Mouse (Mus musculus) limb, embryonic 10.5 days (tissue): ENCODE measurements at regions not wholly inside any gene's neighbourhood (a gene's known extent, or its start where the extent isn't known, plus 50 kb on each side); places are given as distances from the start of the nearest gene placed in this dataset.

Source experiments
- DNase-seq: peaks from one replicate; pipeline ENCODE4 v3.0.0-alpha.2; 2017; ENCODE audit warnings: low spot score
- H3K27ac ChIP-seq: fragments of 300-500 bp; sonication (generic); 2 replicates; pipeline ENCODE4 v1.5.1; 2016; ENCODE audit warnings: mild to moderate bottlenecking
- H3K27me3 ChIP-seq: fragments of 300-500 bp; sonication (generic); 2 replicates; pipeline ENCODE4 v1.6.1; 2016; ENCODE audit warnings: low read depth, mild to moderate bottlenecking; ENCODE audit not compliant: poor library complexity, severe bottlenecking
- H3K36me3 ChIP-seq: fragments of 300-500 bp; sonication (generic); 2 replicates; pipeline ENCODE4 v1.6.1; 2016; ENCODE audit warnings: mild to moderate bottlenecking, moderate library complexity
- H3K4me1 ChIP-seq: fragments of 300-500 bp; sonication (generic); 2 replicates; pipeline ENCODE4 v1.6.1; 2016
- H3K4me3 ChIP-seq: fragments of 300-500 bp; sonication (generic); 2 replicates; pipeline ENCODE4 v1.5.1; 2016; ENCODE audit warnings: mild to moderate bottlenecking, moderate library complexity
- H3K9me3 ChIP-seq: fragments of 300-500 bp; sonication (generic); replicated peaks from 2 replicates; pipeline ENCODE4 v1.6.1; 2016; ENCODE audit warnings: mild to moderate bottlenecking
- WGBS: fragments of 180-500 bp; shearing (Covaris S2); methylation state at CpG from one replicate; pipeline ENCODE4 v1.1.7; 2016; 5-methylcytosine and 5-hydroxymethylcytosine counted together

DNA sequence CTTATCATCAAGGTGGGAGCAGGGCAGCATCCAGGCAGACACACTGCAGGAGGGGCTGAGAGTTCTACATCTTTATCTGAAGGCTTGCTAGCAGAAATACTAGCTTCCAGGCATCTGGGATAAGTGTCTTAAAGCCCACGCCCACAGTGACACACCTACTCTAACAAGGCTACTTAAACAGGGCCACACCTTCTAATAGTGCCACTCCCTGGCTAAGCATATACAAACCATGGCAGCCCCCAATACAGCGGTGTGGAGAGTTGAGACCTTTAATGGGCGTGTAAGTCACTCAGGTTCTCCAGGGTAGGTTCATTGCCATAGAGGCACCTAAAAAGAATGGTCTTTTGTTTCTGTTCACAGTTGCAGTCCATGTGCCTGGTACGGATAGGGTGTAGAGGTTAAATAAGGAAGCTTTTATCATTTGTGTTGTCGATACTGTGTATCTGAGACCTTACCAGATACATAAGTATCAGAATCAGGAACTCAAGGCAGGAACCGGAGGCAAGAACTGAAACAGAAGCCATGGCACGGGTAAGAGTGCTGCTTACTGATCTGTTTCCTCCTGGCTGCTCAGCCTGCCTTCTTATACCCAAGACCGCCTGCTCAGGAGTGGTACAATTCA, 69.0 kb upstream of the Atrnl1 start:
- no peak for DNase-seq
- no peaks in the 10 kb centered on the region for H3K36me3 ChIP-seq
- peaks cover 34% of the 10 kb centered on the region for H3K4me1 ChIP-seq
- H3K9me3 ChIP-seq: no peaks in the 10 kb centered on the region
- WGBS: 95% methylated on average over 8 of the region's 8 CpGs
- H3K4me3 ChIP-seq: no peak overlapping the region
- no peak overlapping the region for H3K27ac ChIP-seq
- no peaks in the 10 kb centered on the region for H3K27me3 ChIP-seq

DNA sequence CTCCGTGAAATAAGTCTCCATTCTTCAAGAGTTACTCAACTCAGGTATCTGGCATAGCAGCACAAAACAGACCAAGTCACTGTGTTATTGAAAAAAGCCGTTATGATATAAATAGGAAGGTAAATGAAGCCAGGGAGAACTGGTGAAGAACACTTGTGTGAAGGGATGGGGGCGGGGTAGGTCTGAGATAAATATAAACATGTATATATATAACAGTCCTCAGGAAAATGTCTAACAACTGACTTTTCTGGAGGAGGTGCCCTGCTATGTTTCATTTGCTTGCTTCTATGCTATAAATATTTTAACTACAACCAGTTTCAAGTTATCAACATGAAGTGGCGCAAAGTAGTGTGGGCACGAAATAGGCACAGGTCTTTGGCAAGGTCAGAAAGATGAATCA, 68.3 kb upstream of the Atrnl1 start:
- Histone ChIP-seq H3K4me1 (peaks cover 31% of the 10 kb centered on the region), H3K27me3 (no peaks in the 10 kb centered on the region), H3K36me3 (no peaks in the 10 kb centered on the region), H3K4me3 (no peak overlapping the region), H3K27ac (no peak overlapping the region), H3K9me3 (no peaks in the 10 kb centered on the region)
- no peak for DNase-seq
- WGBS: 94% methylated on average over 5 of the region's 5 CpGs

DNA sequence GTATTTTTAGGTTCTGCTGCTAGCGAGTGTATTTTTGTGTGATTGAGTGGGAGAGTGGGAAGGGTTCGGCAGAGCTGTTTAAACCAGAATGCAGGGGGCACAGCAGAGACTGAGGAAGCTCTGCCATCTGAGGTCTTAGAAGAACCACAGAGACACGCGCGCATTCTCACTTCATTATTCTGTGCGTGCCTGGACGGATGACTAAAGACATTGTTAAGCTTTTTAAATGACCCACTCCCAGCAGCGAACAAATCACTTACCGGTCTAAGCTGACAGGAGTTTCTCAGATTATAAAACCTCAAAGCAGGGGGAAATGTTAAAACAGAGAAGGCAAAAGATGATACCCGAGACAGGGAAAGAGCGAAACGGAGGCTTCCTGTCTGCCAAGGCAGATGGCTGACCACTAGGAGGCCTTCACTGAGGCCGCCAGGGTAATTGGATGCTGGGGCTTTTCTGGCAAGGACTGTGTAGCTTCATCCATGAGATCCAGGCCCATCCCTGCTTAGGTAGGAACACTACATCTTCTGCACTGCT, 67.1 kb upstream of the Atrnl1 start:
- H3K27me3 ChIP-seq: no peaks in the 10 kb centered on the region
- 37% methylated on average over 13 of the region's 13 CpGs for WGBS
- H3K4me3 ChIP-seq: no peak overlapping the region
- peak; percentile 45 for DNase-seq
- no peak overlapping the region for H3K27ac ChIP-seq
- peaks cover 26% of the 10 kb centered on the region for H3K4me1 ChIP-seq
- H3K36me3 ChIP-seq: no peaks in the 10 kb centered on the region
- H3K9me3 ChIP-seq: no peaks in the 10 kb centered on the region

DNA sequence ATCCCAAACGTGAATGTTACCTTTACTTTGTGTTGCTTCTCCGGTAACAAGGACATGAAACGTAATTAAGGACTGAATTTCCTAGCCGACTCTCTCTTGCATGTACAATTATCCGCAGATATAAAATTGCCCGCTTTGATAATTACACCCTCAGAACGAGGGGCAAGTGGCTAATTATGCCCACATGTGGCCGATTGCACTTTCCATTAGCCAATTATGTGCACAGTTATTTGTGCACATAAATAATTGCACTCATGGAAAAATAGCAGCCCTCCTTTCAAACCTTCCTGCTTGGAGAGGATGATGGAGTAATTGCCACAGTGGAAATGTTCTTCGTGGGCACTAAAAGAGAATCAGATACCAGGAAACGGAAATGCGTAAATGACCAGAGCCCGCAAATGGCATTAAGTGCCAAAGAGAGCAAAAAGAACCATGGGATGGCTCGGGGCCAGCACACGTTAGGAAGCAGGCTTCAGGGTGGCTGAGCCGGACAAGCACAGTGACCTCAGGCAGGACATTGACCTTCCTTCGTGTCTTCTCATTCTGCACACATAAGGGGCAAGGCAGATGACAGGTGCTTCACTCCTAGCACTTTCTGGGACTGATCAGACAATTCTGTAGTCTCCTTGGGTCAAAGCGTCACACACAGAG, 66.5 kb upstream of the Atrnl1 start:
- Histone ChIP-seq H3K9me3 (no peaks in the 10 kb centered on the region), H3K27ac (no peak overlapping the region), H3K4me3 (no peak overlapping the region), H3K36me3 (no peaks in the 10 kb centered on the region), H3K27me3 (no peaks in the 10 kb centered on the region), H3K4me1 (peaks cover 26% of the 10 kb centered on the region)
- WGBS: 59% methylated on average over 17 of the region's 17 CpGs
- no peak for DNase-seq

DNA sequence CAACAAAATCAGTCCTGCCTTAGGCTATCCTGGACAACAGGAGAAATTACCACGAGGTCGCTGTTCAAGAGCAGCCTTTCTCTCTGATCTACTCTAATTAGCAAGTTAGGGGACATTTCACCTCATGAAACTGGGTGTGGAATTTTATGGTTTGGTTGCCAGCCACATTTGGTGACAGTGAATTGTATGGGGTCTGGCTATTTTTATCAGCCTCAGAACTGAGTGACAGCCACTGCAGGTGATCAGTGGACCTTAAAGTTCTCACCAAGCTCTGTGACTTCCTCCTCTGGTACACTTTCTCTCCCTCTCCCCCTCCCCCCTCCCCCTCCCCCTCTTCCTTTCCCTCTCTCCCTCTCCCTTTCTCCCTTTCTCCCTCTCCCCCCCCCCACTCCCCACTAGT, 65.8 kb upstream of the Atrnl1 start:
- 47% methylated on average over 2 of the region's 2 CpGs for WGBS
- Histone ChIP-seq H3K9me3 (no peaks in the 10 kb centered on the region), H3K27me3 (no peaks in the 10 kb centered on the region), H3K4me3 (no peak overlapping the region), H3K27ac (no peak overlapping the region), H3K4me1 (peaks cover 26% of the 10 kb centered on the region), H3K36me3 (no peaks in the 10 kb centered on the region)
- no peak for DNase-seq

DNA sequence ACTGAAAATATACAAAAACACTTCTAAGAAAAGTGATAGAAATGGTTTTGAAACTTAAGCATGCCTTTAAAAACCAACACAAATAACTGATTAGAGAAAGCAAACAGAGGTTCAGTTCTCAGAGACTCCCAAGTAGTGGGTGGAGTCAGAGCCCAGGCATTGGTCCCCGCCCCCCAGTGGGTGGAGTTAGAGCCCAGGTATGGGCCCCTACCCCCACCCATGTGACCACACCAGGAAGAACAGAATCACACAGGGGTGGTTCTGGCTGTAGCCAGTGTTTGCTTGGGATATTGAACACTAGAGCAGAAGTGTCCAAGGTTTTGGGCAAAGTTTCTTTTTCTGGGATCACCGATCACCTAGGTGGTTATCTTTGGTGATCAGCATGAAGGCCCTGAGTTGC, 64.8 kb upstream of the Atrnl1 start:
- Histone ChIP-seq H3K9me3 (no peaks in the 10 kb centered on the region), H3K27me3 (no peaks in the 10 kb centered on the region), H3K4me1 (peaks cover 26% of the 10 kb centered on the region), H3K27ac (no peak overlapping the region), H3K36me3 (no peaks in the 10 kb centered on the region), H3K4me3 (no peak overlapping the region)
- 78% methylated on average over 2 of the region's 2 CpGs for WGBS
- no peak for DNase-seq

DNA sequence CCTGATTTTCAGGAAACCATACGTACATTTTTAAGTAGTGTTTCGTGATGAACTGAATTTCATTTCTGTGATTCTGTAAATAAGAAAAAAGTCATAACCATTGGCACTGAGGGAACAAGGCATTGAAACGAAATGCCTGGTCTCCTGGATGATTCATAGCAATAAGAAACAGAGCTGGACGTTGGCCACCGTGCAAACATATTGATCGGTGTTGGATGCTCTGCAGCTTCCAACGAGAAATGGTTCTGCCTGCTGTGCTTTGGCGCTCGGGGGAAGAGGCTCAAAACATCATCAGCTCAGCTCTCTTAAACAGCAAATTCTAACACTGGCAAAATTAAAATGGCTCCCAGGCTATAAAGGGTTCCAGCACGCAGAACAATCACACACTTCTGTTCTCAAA, 64.3 kb upstream of the Atrnl1 start:
- Histone ChIP-seq H3K27me3 (no peaks in the 10 kb centered on the region), H3K9me3 (no peaks in the 10 kb centered on the region), H3K27ac (no peak overlapping the region), H3K4me3 (no peak overlapping the region), H3K36me3 (no peaks in the 10 kb centered on the region), H3K4me1 (peaks cover 26% of the 10 kb centered on the region)
- WGBS: 92% methylated on average over 10 of the region's 10 CpGs
- DNase-seq: no peak

DNA sequence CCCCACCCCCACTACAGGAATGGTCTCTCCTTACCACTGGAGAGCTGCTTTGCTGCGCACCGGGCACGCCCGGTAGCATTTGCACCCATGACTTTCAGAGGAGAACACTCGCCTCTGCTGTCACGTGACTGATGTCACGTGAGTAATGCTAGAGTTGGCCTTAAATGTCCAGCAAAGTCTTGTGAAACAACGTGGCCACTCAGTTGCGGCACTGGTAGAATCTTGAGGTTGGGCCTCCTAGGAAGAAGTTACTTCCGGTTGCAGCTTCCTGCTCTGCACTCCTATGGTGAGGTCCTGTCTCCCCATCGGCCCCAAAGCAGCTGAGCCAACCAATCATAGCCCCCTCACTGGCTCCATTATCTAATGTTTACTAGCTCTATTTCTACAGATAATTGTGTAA, 62.7 kb upstream of the Atrnl1 start:
- H3K27me3 ChIP-seq: no peaks in the 10 kb centered on the region
- WGBS: 92% methylated on average over 11 of the region's 11 CpGs
- H3K9me3 ChIP-seq: no peaks in the 10 kb centered on the region
- no peaks in the 10 kb centered on the region for H3K36me3 ChIP-seq
- H3K27ac ChIP-seq: no peak overlapping the region
- H3K4me1 ChIP-seq: peaks cover 26% of the 10 kb centered on the region
- DNase-seq: no peak
- H3K4me3 ChIP-seq: no peak overlapping the region

DNA sequence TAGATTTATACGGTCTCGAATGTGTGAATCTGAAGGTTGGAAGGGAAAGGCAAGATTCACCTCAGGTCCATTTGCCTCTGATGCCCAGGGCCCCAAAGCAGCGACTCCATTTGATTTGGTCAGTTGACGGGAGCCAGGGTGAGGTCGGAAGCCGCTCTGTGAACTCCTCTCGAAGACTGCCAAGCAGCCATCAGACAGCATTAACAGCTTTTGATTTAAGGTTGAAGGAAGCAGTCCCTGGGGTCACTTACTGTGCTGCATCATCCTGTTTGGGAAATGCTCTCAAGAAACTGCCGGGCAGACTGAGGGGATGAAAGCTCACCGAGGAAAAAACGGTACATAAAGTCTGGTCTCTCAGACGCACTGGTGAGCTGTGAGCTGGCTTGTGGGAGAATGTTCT, 62.2 kb upstream of the Atrnl1 start:
- Histone ChIP-seq H3K27me3 (no peaks in the 10 kb centered on the region), H3K9me3 (no peaks in the 10 kb centered on the region), H3K4me3 (no peak overlapping the region), H3K36me3 (no peaks in the 10 kb centered on the region), H3K4me1 (peaks cover 21% of the 10 kb centered on the region), H3K27ac (no peak overlapping the region)
- 76% methylated on average over 11 of the region's 11 CpGs for WGBS
- DNase-seq: no peak

DNA sequence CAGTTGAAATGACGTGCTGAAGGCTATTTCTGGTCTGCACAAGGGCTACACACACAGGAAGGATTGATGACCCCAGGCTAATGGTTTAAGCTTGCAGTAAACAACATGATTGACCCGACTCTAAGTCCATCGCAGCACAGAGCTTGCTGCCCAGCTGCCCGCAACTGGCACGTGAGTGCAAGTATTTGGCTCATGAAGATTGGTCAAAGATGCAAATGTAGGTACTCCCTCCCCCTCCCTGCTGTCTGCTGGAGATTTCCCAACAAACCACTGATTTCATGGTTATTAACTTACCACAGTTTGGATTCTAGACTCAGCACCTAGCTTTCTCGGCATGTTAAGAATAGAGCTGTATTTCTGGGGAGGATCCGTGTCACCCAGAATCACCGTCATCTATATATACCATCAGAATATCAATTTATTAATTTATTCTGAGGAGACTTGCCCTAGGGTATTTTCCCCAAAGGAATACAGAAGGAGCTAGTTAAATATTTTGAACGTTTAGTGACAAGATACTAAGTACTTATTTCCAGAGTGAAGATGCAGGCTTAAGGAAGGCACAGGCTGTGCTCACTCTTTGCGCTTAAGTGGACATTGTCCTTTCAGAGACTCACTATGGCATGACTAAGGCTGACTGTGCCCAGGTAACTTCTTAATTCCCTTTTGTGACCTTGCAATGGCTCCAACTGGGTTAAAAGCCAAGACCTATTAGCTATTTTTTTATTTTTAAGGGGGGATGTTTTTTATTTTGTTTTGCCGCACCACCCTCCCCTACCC, 57.7 kb upstream of the Atrnl1 start:
- 71% methylated on average over 11 of the region's 11 CpGs for WGBS
- DNase-seq: no peak
- Histone ChIP-seq H3K27me3 (no peaks in the 10 kb centered on the region), H3K4me1 (peaks cover 8% of the 10 kb centered on the region; the same call in 1 of the 2 replicates), H3K4me3 (no peak overlapping the region), H3K27ac (no peak overlapping the region), H3K9me3 (no peaks in the 10 kb centered on the region), H3K36me3 (no peaks in the 10 kb centered on the region)

DNA sequence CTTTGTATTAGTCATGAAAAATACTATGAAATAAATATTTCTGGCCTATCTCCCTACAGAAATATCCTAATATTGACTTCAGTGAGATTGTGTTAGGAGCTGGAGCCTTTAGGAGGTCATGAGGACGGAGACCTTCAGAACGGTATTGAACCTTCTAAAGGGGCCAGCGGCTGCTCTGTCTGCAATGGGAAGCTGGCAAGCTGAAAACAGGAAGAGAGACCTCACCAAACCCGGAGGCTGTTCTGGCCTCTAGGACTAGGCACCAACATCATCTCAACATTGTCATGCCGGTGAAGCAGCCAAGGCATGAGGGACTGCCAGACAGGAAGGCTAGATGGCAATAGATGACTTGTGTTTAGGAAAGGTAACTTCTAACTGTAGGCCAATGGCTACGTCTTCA, 56.7 kb upstream of the Atrnl1 start:
- DNase-seq: no peak
- Histone ChIP-seq H3K27me3 (no peaks in the 10 kb centered on the region), H3K4me3 (no peak overlapping the region), H3K4me1 (peaks cover 8% of the 10 kb centered on the region; the same call in 1 of the 2 replicates), H3K27ac (no peak overlapping the region), H3K36me3 (no peaks in the 10 kb centered on the region), H3K9me3 (no peaks in the 10 kb centered on the region)
- 89% methylated on average over 6 of the region's 6 CpGs for WGBS

DNA sequence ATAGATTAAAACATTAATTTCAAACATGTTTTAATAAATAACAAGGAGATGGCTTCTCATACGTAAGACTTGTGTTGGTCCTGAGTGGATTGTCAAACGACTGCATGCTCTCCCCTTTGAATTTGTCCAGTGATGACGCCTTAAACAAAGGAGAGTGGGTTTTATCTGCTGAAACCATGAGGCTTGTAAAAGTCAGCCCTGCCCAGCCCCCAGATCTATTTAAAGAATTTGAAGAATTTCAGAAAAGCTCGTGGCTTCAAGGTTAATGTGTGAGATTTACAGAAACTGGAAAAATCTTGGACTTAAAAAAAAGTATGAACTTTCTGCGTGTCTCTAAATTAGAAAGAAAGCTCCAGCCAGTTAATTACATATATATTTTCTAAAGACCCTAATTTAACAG, 55.5 kb upstream of the Atrnl1 start:
- WGBS: 53% methylated on average over 5 of the region's 5 CpGs

DNA sequence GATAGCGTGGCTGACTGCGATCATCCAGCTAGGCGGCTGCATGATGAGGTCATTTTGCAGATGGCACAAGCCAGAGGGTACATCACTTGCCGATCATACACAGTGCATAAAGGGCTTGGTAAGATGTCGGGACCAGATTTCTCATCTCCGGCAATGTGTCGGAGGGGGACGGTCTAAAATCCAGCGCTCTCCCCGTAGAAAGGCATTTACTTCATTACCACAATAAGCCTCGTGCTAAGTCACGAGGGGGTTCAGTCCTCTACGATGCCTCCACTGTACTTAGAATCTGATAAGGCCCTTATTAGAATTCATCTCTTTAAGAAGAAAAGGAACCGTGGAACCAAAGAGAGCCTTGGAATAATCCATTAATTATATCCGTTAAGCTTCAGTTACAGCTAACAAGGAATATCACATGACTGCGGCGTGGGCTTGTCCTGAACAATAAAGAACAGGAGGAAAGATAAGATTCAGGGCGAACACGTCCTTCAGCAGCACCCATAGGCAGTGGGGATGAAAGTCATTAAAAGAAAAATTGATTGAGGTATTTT, 52.3 kb upstream of the Atrnl1 start:
- Histone ChIP-seq H3K36me3 (no peaks in the 10 kb centered on the region), H3K4me3 (no peak overlapping the region), H3K9me3 (no peaks in the 10 kb centered on the region), H3K27me3 (no peaks in the 10 kb centered on the region), H3K27ac (no peak overlapping the region), H3K4me1 (peaks cover 8% of the 10 kb centered on the region; the same call in 1 of the 2 replicates)
- no peak for DNase-seq
- WGBS: 88% methylated on average over 19 of the region's 19 CpGs

More for the DNA sequence above, 55.5 kb upstream of the Atrnl1 start:
- DNase-seq: no peak
- Histone ChIP-seq H3K9me3 (no peaks in the 10 kb centered on the region), H3K27me3 (no peaks in the 10 kb centered on the region), H3K27ac (no peak overlapping the region), H3K36me3 (no peaks in the 10 kb centered on the region), H3K4me1 (peaks cover 8% of the 10 kb centered on the region; the same call in 1 of the 2 replicates), H3K4me3 (no peak overlapping the region)
